Mouse (Mus musculus) heart, embryonic 15.5 days (tissue): ENCODE measurements around the gene Lin28a. TPM values are rescaled to one million over a fixed set of nuclear protein-coding genes. Genes with fewer than 3 reads are reported as not detected.

ENCODE experiments used
- polyA plus RNA-seq: library from polyadenylated mRNA; unstranded; fragments of >200 nt; fragmentation: Nextera tagmentation; extraction: Ambion mirVana; gene quantifications from 2 replicates; pipeline ENCODE4 v1.2.1, GENCODE M21; 2015

Lin28a gene
- polyA plus RNA-seq, 1 experiment from 2014 or later: 0.19 TPM

Other genes starting within 250 kb of the Lin28a start
- gene Rps6ka1, start 131.0 kb downstream of the Lin28a start, polyA plus RNA-seq: 12.6 and 20.5 TPM in 2 replicates
- 1,322 and 1,413 TPM in 2 replicates for gene Hmgn2, start 50.2 kb downstream of the Lin28a start, polyA plus RNA-seq
- 31.4 and 35.4 TPM in 2 replicates for gene Dhdds, start 17.9 kb downstream of the Lin28a start, polyA plus RNA-seq
- not detected in 2 replicates for gene Zfp683, start 35.0 kb upstream of the Lin28a start, polyA plus RNA-seq
- 0.30 and 0.61 TPM in 2 replicates for gene Crybg2, start 42.0 kb upstream of the Lin28a start, polyA plus RNA-seq
- 11.6 and 23.8 TPM in 2 replicates for gene Cd52, start 76.2 kb upstream of the Lin28a start, polyA plus RNA-seq
- gene Ubxn11, start 83.7 kb upstream of the Lin28a start, polyA plus RNA-seq: 1.8 and 3.9 TPM in 2 replicates
- 174 and 239 TPM in 2 replicates for gene Sh3bgrl3, start 109.9 kb upstream of the Lin28a start, polyA plus RNA-seq
- gene Cep85, start 168.3 kb upstream of the Lin28a start, polyA plus RNA-seq: 38.2 and 42.0 TPM in 2 replicates
- not detected in 2 replicates for gene Gm7534, start 184.2 kb upstream of the Lin28a start, polyA plus RNA-seq
- gene Catsper4, start 208.5 kb upstream of the Lin28a start, polyA plus RNA-seq: 0.09 TPM in 1 of 2 replicates, not detected in the other
- gene Cnksr1, start 219.6 kb upstream of the Lin28a start, polyA plus RNA-seq: 1.2 and 2.4 TPM in 2 replicates
- 0.26 and 0.30 TPM in 2 replicates for gene E130218I03Rik, start 224.8 kb upstream of the Lin28a start, polyA plus RNA-seq
- gene Zfp593, start 226.8 kb upstream of the Lin28a start, polyA plus RNA-seq: 7.4 and 9.1 TPM in 2 replicates
- gene Gm30191, start 228.1 kb upstream of the Lin28a start, polyA plus RNA-seq: not detected in 2 replicates
- gene Grrp1, start 235.3 kb upstream of the Lin28a start, polyA plus RNA-seq: 5.0 and 5.1 TPM in 2 replicates